Mouse (Mus musculus) left cerebral cortex, adult 18-20 months (tissue): ENCODE measurements around the gene Fpgs. TPM values are rescaled to one million over a fixed set of nuclear protein-coding genes. Genes with fewer than 3 reads are reported as not detected.

Experiments used
- DNase-seq, 2 experiments: peaks; one replicate each; pipeline ENCODE4 v3.0.0; 2021 to 2022; ENCODE audit warnings: low spot score in 2 of 2, mixed read lengths in 1 of 2
- microRNA-seq, 2 experiments: library from miRNA; unstranded; fragments of <30 nt; microRNA quantifications; one replicate each; pipeline ENCODE4 v1.2.0; 2021
- total RNA-seq, 2 experiments: library from RNA; stranded (reverse); gene quantifications; 2 replicates each; pipeline ENCODE4 v1.2.3; 2021

Gene Fpgs
- total RNA-seq, 2 experiments from 2014 or later, result 7.6 to 9.0 TPM

GRCm38 (mm10) chr2:32640550-32641051, 63.3 kb downstream of the Fpgs start:
- no peak for DNase-seq

GRCm38 (mm10) chr2:32639632-32640031, 64.3 kb downstream of the Fpgs start:
- no peak for DNase-seq

- DNase-seq, result no peak
Observed at GRCm38 (mm10) chr2:32637778-32638281, 66.1 kb downstream of the Fpgs start.

GRCm38 (mm10) chr2:32636617-32637016, 67.3 kb downstream of the Fpgs start:
- no peak for DNase-seq

GRCm38 (mm10) chr2:32634277-32635105, 69.5 kb downstream of the Fpgs start:
- DNase-seq, result no peak

- no peak for DNase-seq
Observed at GRCm38 (mm10) chr2:32633660-32634059, 70.3 kb downstream of the Fpgs start.

Small RNAs within 50 kb of the gene (microRNA-seq; reads per million reads assigned to microRNA genes)
- gene Gm47291 (0 reads per million in 2 experiments), gene Mir1954 (0 reads per million in 2 experiments), gene Mir2861 (0.21 to 0.25 reads per million in 2 experiments), gene Mir3960 (0 reads per million in 2 experiments), gene Mir8093 (0 to 1.1 reads per million in 2 experiments)

Other genes with a start within 250 kb of the Fpgs start
- 10 to 100 TPM; 67.3 to 68.4 TPM for gene Fam102a, start 168.8 kb downstream of the Fpgs start, total RNA-seq
- gene Dpm2, start 133.3 kb downstream of the Fpgs start, total RNA-seq, result 10 to 100 TPM; 71.4 to 77.1 TPM
- gene Pip5kl1, start 129.3 kb downstream of the Fpgs start, total RNA-seq, result 10 to 100 TPM in 1 of 2 experiments, 1 to 10 TPM in 1; 8.6 to 10.3 TPM
- under 1 TPM; 0.79 to 0.82 TPM for gene 9430097D07Rik, start 128.5 kb downstream of the Fpgs start, total RNA-seq
- gene St6galnac4, start 117.0 kb downstream of the Fpgs start, total RNA-seq, result 10 to 100 TPM; 40.6 TPM
- 100 to 1,000 TPM; 113 to 130 TPM for gene St6galnac6, start 104.4 kb downstream of the Fpgs start, total RNA-seq
- 100 to 1,000 TPM; 151 to 160 TPM for gene Ak1, start 82.4 kb downstream of the Fpgs start, total RNA-seq
- 10 to 100 TPM; 18.4 to 19.9 TPM for gene Eng, start 57.5 kb downstream of the Fpgs start, total RNA-seq
- gene Cdk9, start 8.9 kb upstream of the Fpgs start, total RNA-seq, result 100 to 1,000 TPM; 128 to 133 TPM
- 10 to 100 TPM; 27.9 to 35.5 TPM for gene Sh2d3c, start 16.9 kb upstream of the Fpgs start, total RNA-seq
- gene 6330409D20Rik, start 36.9 kb upstream of the Fpgs start, total RNA-seq, result 1 to 10 TPM; 2.2 to 2.8 TPM
- gene Tor2a, start 53.1 kb upstream of the Fpgs start, total RNA-seq, result 10 to 100 TPM; 28.7 to 34.3 TPM
- 1 to 10 TPM in 1 of 2 experiments, under 1 TPM in 1; 0.88 to 1.0 TPM for gene Ttc16, start 71.5 kb upstream of the Fpgs start, total RNA-seq
- 10 to 100 TPM in 1 of 2 experiments, 1 to 10 TPM in 1; 8.1 to 10.2 TPM for gene Ptrh1, start 71.6 kb upstream of the Fpgs start, total RNA-seq
- under 1 TPM; 0.28 to 0.33 TPM for gene Cfap157, start 80.3 kb upstream of the Fpgs start, total RNA-seq
- 1,000 to 10,000 TPM in 1 of 2 experiments, 100 to 1,000 TPM in 1; 951 to 1,006 TPM for gene Stxbp1, start 143.1 kb upstream of the Fpgs start, total RNA-seq
- 10 to 100 TPM; 29.6 to 35.3 TPM for gene Fam129b, start 172.0 kb upstream of the Fpgs start, total RNA-seq